Mouse (Mus musculus) lung, embryonic 15.5 days (tissue): ENCODE measurements around the gene Dlg4. TPM values are rescaled to one million over a fixed set of nuclear protein-coding genes. Genes with fewer than 3 reads are reported as not detected.

Experiments
- ATAC-seq: fragments of 200-750 bp; cut with Nextera tagmentation; 2 replicates; pipeline ENCODE4 v1.8.0; 2017; ENCODE audit warnings: moderate number of reproducible peaks, borderline replicate concordance; ENCODE audit not compliant: low FRiP score, low TSS enrichment; ENCODE audit errors: extremely low read depth
- H3K27ac ChIP-seq: fragments of 300-500 bp; sonication (generic); 2 replicates; pipeline ENCODE4 v1.5.1; 2015; ENCODE audit warnings: moderate library complexity, mild to moderate bottlenecking, inconsistent platforms
- H3K27me3 ChIP-seq: fragments of 300-500 bp; sonication (generic); 2 replicates; pipeline ENCODE4 v1.6.1; 2015; ENCODE audit warnings: inconsistent platforms
- H3K36me3 ChIP-seq: fragments of 300-500 bp; sonication (generic); 2 replicates; pipeline ENCODE4 v1.6.1; 2015; ENCODE audit warnings: inconsistent platforms
- H3K4me1 ChIP-seq: fragments of 300-500 bp; sonication (generic); 2 replicates; pipeline ENCODE4 v1.6.1; 2015; ENCODE audit warnings: inconsistent platforms
- H3K4me2 ChIP-seq: fragments of 300-500 bp; sonication (generic); 2 replicates; pipeline ENCODE4 v1.6.1; 2015; ENCODE audit warnings: inconsistent platforms, mild to moderate bottlenecking, moderate library complexity
- H3K4me3 ChIP-seq: fragments of 300-500 bp; sonication (generic); 2 replicates; pipeline ENCODE4 v1.5.1; 2015; ENCODE audit warnings: mild to moderate bottlenecking, inconsistent platforms
- H3K9ac ChIP-seq: fragments of 300-500 bp; sonication (generic); 2 replicates; pipeline ENCODE4 v1.6.1; 2015; ENCODE audit warnings: inconsistent platforms
- H3K9me3 ChIP-seq: fragments of 300-500 bp; sonication (generic); 2 replicates; pipeline ENCODE4 v1.6.1; 2016; ENCODE audit warnings: inconsistent platforms
- WGBS: fragments of 180-500 bp; shearing (Covaris S2); methylation state at CpG from one replicate; pipeline ENCODE4 v1.1.7; 2015; 5-methylcytosine and 5-hydroxymethylcytosine counted together
- microRNA counts: library from miRNA; unstranded; fragments of <30 nt; microRNA quantifications from one replicate; lab custom pipeline; 2016
- microRNA-seq: library from miRNA; unstranded; fragments of <30 nt; microRNA quantifications from one replicate; pipeline ENCODE4, GENCODE M21; 2016
- polyA plus RNA-seq: library from polyadenylated mRNA; unstranded; fragments of >200 nt; fragmentation: Nextera tagmentation; extraction: Ambion mirVana; gene quantifications from 2 replicates; pipeline ENCODE4 v1.2.1, GENCODE M21; 2015

Dlg4 gene
- polyA plus RNA-seq, 1 experiment from 2014 or later = 5.6 TPM

DNA sequence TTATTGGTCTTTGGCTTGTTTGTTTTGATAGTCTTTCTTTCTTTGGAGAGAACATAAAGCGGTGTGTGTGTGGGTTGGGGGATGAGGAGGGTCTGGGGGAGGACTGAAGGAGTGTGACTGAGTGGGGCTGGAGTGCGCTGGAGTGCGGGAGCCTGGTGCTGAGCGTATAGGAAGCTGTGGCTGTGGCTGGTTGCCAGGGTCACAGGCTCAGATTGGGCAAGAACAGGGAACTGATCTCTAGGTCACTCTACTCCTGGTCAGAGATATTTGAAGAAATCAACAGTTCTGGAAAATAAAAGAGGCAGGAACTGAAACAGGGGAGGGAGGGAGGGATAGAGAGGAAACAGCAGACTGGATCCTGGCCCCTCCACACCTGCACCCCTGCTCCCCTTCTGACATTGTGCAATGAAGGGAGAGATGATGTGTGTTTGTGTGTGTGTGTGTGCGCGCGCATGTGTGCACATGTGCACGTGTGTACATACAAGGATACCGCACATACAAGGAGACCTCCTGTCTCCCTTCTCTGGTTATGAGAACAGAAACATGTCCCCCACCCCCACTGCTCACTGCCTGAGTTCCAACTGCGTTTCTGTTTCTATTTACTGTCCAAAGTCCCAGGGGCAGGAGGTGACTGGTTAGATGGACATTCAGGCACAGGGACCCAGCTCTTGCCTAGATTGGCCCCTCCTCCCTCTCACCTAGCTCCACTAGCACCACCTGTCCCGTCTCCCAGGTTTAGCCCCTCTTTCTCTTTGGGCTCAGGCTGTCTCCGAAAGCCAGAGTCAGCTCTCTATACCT, 75.4 kb downstream of the Dlg4 start, which contains the start of gene Asgr2:
Gene Asgr2 (plus strand): TSS at position 659 of the 798 bp plus-strand sequence.
- Histone ChIP-seq H3K9ac (no peak within 1 kb of the TSS), H3K9me3 (no peaks in the 10 kb centered on the region), H3K36me3 (no peaks in the 10 kb centered on the region), H3K4me2 (no peak within 1 kb of the TSS), H3K27me3 (no peaks in the 10 kb centered on the region), H3K4me1 (no peaks in the 10 kb centered on the region), H3K27ac (no peak within 1 kb of the TSS), H3K4me3 (no peak within 1 kb of the TSS)
- 61% methylated on average over 12 of the region's 12 CpGs for WGBS
- ATAC-seq = no peak

MicroRNAs within 50 kb of the gene (microRNA counts, 519-probe panel; counts per million panel counts)
- 19.7 counts per million for microRNA mmu-miR-324-3p (lab: Ali Mortazavi, UCI)
- microRNA mmu-miR-324-5p (lab: Ali Mortazavi, UCI) = 2,537 counts per million, percentile 54 among the panel's probes with 10 or more counts

Small RNA genes within 50 kb of the gene (microRNA-seq; reads per million reads assigned to microRNA genes)
- gene Gm44349 (not detected), gene Mir324 (2,464 reads per million, percentile 84 among the genes with 10 or more reads in this experiment)

Other genes with a start within 250 kb of the Dlg4 start
- gene Chrnb1, start 221.0 kb upstream of the Dlg4 start, polyA plus RNA-seq = 15.7 and 15.8 TPM in 2 replicates
- gene Fgf11, start 215.1 kb upstream of the Dlg4 start, polyA plus RNA-seq = 1.2 and 1.3 TPM in 2 replicates
- 6.3 and 7.3 TPM in 2 replicates for gene Tmem102, start 211.3 kb upstream of the Dlg4 start, polyA plus RNA-seq
- not detected in 2 replicates for gene Gm39566, start 201.6 kb upstream of the Dlg4 start, polyA plus RNA-seq
- gene Spem2, start 198.5 kb upstream of the Dlg4 start, polyA plus RNA-seq = not detected in 2 replicates
- gene Spem1, start 194.8 kb upstream of the Dlg4 start, polyA plus RNA-seq = not detected in 2 replicates
- 5.5 and 6.5 TPM in 2 replicates for gene Nlgn2, start 179.2 kb upstream of the Dlg4 start, polyA plus RNA-seq
- 434 and 473 TPM in 2 replicates for gene Tmem256, start 178.4 kb upstream of the Dlg4 start, polyA plus RNA-seq
- 110 and 119 TPM in 2 replicates for gene Plscr3, start 170.6 kb upstream of the Dlg4 start, polyA plus RNA-seq
- gene Tnk1, start 158.2 kb upstream of the Dlg4 start, polyA plus RNA-seq = 9.2 and 9.6 TPM in 2 replicates
- gene Tmem95, start 138.9 kb upstream of the Dlg4 start, polyA plus RNA-seq = not detected in 2 replicates
- gene Kctd11, start 135.5 kb upstream of the Dlg4 start, polyA plus RNA-seq = 8.1 and 8.6 TPM in 2 replicates
- gene Acap1, start 121.4 kb upstream of the Dlg4 start, polyA plus RNA-seq = 1.4 and 5.0 TPM in 2 replicates
- gene 2810408A11Rik, start 116.0 kb upstream of the Dlg4 start, polyA plus RNA-seq = 11.9 and 13.0 TPM in 2 replicates
- 7.1 and 8.0 TPM in 2 replicates for gene Neurl4, start 115.9 kb upstream of the Dlg4 start, polyA plus RNA-seq
- gene Gps2, start 103.1 kb upstream of the Dlg4 start, polyA plus RNA-seq = 81.7 and 82.2 TPM in 2 replicates
- 1,673 and 1,693 TPM in 2 replicates for gene Eif5a, start 95.0 kb upstream of the Dlg4 start, polyA plus RNA-seq
- gene Ybx2, start 81.1 kb upstream of the Dlg4 start, polyA plus RNA-seq = 2.8 and 3.0 TPM in 2 replicates
- gene Slc2a4, start 68.8 kb upstream of the Dlg4 start, polyA plus RNA-seq = 18.0 and 20.6 TPM in 2 replicates
- gene Cldn7, start 52.2 kb upstream of the Dlg4 start, polyA plus RNA-seq = 154 and 170 TPM in 2 replicates
- 22.3 and 25.4 TPM in 2 replicates for gene Ctdnep1, start 35.8 kb upstream of the Dlg4 start, polyA plus RNA-seq
- gene Elp5, start 34.4 kb upstream of the Dlg4 start, polyA plus RNA-seq = 106 and 111 TPM in 2 replicates
- gene Gabarap, start 25.8 kb upstream of the Dlg4 start, polyA plus RNA-seq = 453 and 455 TPM in 2 replicates
- 75.0 and 78.2 TPM in 2 replicates for gene Phf23, start 21.2 kb upstream of the Dlg4 start, polyA plus RNA-seq
- 34.7 and 40.3 TPM in 2 replicates for gene Dvl2, start 16.3 kb upstream of the Dlg4 start, polyA plus RNA-seq
- gene Acadvl, start 1.5 kb upstream of the Dlg4 start, polyA plus RNA-seq = 73.9 and 81.3 TPM in 2 replicates
- 0.23 and 0.29 TPM in 2 replicates for gene Asgr1, start 37.1 kb downstream of the Dlg4 start, polyA plus RNA-seq
- gene Asgr2, start 75.7 kb downstream of the Dlg4 start, polyA plus RNA-seq = 0.19 and 0.47 TPM in 2 replicates
- 3.9 and 4.3 TPM in 2 replicates for gene Mgl2, start 113.4 kb downstream of the Dlg4 start, polyA plus RNA-seq
- gene Clec10a, start 139.3 kb downstream of the Dlg4 start, polyA plus RNA-seq = 0.65 and 1.2 TPM in 2 replicates
- gene Slc16a11, start 195.8 kb downstream of the Dlg4 start, polyA plus RNA-seq = 0.79 and 1.1 TPM in 2 replicates
- 5.5 and 6.0 TPM in 2 replicates for gene Slc16a13, start 204.1 kb downstream of the Dlg4 start, polyA plus RNA-seq
- gene Bcl6b, start 212.9 kb downstream of the Dlg4 start, polyA plus RNA-seq = 30.2 and 33.9 TPM in 2 replicates
- 175 and 179 TPM in 2 replicates for gene 0610010K14Rik, start 221.0 kb downstream of the Dlg4 start, polyA plus RNA-seq
- gene Gm21988, start 222.9 kb downstream of the Dlg4 start, polyA plus RNA-seq = 10.8 and 11.0 TPM in 2 replicates
- gene Rnasek, start 222.9 kb downstream of the Dlg4 start, polyA plus RNA-seq = 179 and 183 TPM in 2 replicates
- gene Alox12, start 238.4 kb downstream of the Dlg4 start, polyA plus RNA-seq = 7.0 TPM in 2 replicates